Mouse (Mus musculus) intestine, embryonic 14.5 days (tissue): ENCODE data around the gene Fat4. TPM values are rescaled to one million over a fixed set of nuclear protein-coding genes. Genes with fewer than 3 reads are reported as not detected.

Experiments
- ATAC-seq: fragments of 200-750 bp; cut with Nextera tagmentation; replicated peaks from 2 replicates; pipeline ENCODE4 v1.8.0; 2017; ENCODE audit warnings: low read depth, moderate number of reproducible peaks, moderate TSS enrichment, moderate library complexity; ENCODE audit not compliant: low FRiP score, low TSS enrichment
- DNase-seq: peaks from one replicate; pipeline ENCODE4 v3.0.0-alpha.2; 2018; ENCODE audit warnings: low spot score
- H3K27ac ChIP-seq: fragments of 300-500 bp; sonication (generic); 2 replicates; pipeline ENCODE4 v1.5.1; 2014; ENCODE audit warnings: low read depth, mild to moderate bottlenecking, control low read depth
- H3K27me3 ChIP-seq: fragments of 300-500 bp; sonication (generic); replicated peaks from 2 replicates; pipeline ENCODE4 v1.6.1; 2014; ENCODE audit warnings: low read length, control low read depth; ENCODE audit not compliant: control insufficient read depth, insufficient read depth
- H3K36me3 ChIP-seq: fragments of 300-500 bp; sonication (generic); 2 replicates; pipeline ENCODE4 v1.6.1; 2014; ENCODE audit warnings: low read length, control low read depth; ENCODE audit not compliant: control insufficient read depth, insufficient read depth
- H3K4me1 ChIP-seq: fragments of 300-500 bp; sonication (generic); replicated peaks from 2 replicates; pipeline ENCODE4 v1.6.1; 2014; ENCODE audit warnings: low read length, control low read depth, mixed read lengths; ENCODE audit not compliant: control insufficient read depth, insufficient read depth
- H3K4me2 ChIP-seq: fragments of 300-500 bp; sonication (generic); 2 replicates; pipeline ENCODE4 v1.6.1; 2014; ENCODE audit warnings: low read length
- H3K4me3 ChIP-seq: fragments of 300-500 bp; sonication (generic); 2 replicates; pipeline ENCODE4 v1.5.1; 2014; ENCODE audit warnings: low read depth, low read length, control low read depth, mixed read lengths
- H3K9ac ChIP-seq: fragments of 300-500 bp; sonication (generic); 2 replicates; pipeline ENCODE4 v1.6.1; 2014; ENCODE audit warnings: mild to moderate bottlenecking, low read length
- H3K9me3 ChIP-seq: fragments of 300-500 bp; sonication (generic); 2 replicates; pipeline ENCODE4 v1.6.1; 2016; ENCODE audit warnings: low read length, control low read depth; ENCODE audit not compliant: control insufficient read depth
- WGBS: fragments of 180-500 bp; shearing (Covaris S2); extraction: QIAGEN DNeasy Blood & Tissue Kit; methylation state at CpG from one replicate; pipeline ENCODE4 v1.1.7; 2014; 5-methylcytosine and 5-hydroxymethylcytosine counted together
- polyA plus RNA-seq: library from polyadenylated mRNA; unstranded; fragments of >200 nt; fragmentation: Nextera tagmentation; extraction: Ambion mirVana; gene quantifications from 2 replicates; pipeline ENCODE4 v1.2.1, GENCODE M21; 2014

Fat4 gene
- polyA plus RNA-seq, 1 experiment from 2014 or later = 11.1 TPM

DNA sequence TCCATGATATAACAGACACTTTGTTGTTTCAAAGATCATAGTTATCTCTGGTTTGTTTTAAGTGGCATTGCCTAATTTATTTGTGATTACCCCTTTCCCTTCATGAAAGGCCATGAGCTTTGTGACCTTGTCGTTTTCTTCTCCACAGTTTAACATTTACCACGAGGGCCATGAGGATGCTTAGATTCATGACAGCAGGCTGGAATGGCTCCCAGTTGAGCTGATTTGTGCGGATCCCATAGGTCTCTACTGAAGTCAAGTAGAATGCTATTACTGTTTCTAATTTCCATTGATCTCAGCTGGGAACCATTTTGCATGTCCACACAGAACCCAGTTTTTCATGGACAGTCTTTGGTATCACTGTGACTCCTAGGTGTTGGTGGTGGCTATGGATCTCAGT is 67.5 kb downstream of the Fat4 start:
- Histone ChIP-seq H3K4me2 (no peak overlapping the region), H3K9me3 (no peaks in the 10 kb centered on the region), H3K4me3 (no peak overlapping the region), H3K27ac (no peak overlapping the region), H3K27me3 (no peaks in the 10 kb centered on the region), H3K4me1 (no peaks in the 10 kb centered on the region), H3K9ac (no peak overlapping the region), H3K36me3 (peaks cover 51% of the 10 kb centered on the region)
- no peak for ATAC-seq
- 52% methylated on average over 3 of the region's 3 CpGs for WGBS
- no peak for DNase-seq

DNA sequence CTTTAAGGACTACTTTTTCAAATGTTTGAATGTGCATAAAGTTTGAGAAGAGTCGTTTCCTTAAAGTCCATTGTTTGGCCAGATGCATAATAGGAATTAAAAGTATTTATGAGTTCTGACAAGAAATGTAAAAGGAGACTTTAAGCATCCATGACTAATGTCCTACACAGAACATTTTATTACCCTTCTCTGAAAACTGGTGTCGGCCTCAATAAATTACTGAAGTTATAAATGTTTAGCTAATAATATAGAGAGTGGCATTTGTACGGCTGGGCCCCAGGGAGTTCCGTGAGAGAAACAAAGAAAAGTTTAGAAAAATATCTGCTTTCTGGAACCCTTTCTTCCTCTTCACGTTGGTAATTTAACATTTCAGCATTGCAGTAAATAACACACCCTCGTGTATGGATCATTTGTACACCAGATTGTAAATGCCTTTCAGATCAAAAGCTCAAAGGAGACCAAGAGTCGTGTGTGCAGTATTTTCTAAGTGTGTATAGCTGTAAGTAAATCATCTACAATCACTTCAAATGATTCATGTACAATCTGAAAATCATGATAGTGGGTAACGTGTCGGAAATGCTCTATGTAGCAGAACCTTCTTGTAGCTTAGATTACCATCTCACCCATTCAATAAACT is 69.4 kb downstream of the Fat4 start:
- H3K27ac ChIP-seq = no peak overlapping the region
- 35% methylated on average over 9 of the region's 9 CpGs for WGBS
- H3K9me3 ChIP-seq = no peaks in the 10 kb centered on the region
- ATAC-seq = no peak
- H3K36me3 ChIP-seq = peaks cover 51% of the 10 kb centered on the region
- no peak for DNase-seq
- no peak overlapping the region for H3K4me2 ChIP-seq
- no peaks in the 10 kb centered on the region for H3K27me3 ChIP-seq
- no peak overlapping the region for H3K9ac ChIP-seq
- H3K4me3 ChIP-seq = no peak overlapping the region
- H3K4me1 ChIP-seq = no peaks in the 10 kb centered on the region

GRCm38 (mm10) chr3:38957186-38957585 is 70.4 kb downstream of the Fat4 start:
- 93% methylated on average over 11 of the region's 11 CpGs for WGBS
- ATAC-seq (no peak), DNase-seq (no peak)

DNA sequence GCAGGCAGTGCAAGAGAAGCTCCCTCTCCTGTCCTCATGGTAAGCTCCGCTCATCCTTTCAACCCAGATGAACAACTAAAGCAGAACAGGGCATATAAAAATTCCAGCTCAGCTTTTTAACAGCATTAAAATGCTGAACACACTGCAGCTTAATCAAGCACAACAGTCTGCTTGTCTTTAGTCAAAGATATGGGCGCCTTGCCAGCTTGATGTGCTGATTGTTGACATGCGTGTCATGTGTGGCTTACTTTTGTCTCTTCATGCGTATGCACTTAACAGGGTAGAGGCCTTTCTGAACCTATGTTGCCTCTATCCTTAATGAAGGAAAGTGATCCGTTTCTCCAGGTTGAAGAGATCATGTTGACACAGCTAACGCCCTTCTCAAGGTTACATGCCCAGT is 75.6 kb downstream of the Fat4 start:
- peaks cover 45% of the 10 kb centered on the region; the same call in 1 of the 2 replicates for H3K36me3 ChIP-seq
- WGBS = 82% methylated on average over 6 of the region's 6 CpGs
- ATAC-seq = no peak
- no peaks in the 10 kb centered on the region for H3K9me3 ChIP-seq
- no peak overlapping the region for H3K27ac ChIP-seq
- no peak overlapping the region for H3K4me3 ChIP-seq
- no peak for DNase-seq
- no peak overlapping the region for H3K9ac ChIP-seq
- H3K4me2 ChIP-seq = no peak overlapping the region
- no peaks in the 10 kb centered on the region for H3K4me1 ChIP-seq
- H3K27me3 ChIP-seq = no peaks in the 10 kb centered on the region

More at GRCm38 (mm10) chr3:38957186-38957585, 70.4 kb downstream of the Fat4 start:
- H3K27me3 ChIP-seq = no peaks in the 10 kb centered on the region
- no peak overlapping the region for H3K4me2 ChIP-seq
- H3K27ac ChIP-seq = no peak overlapping the region
- no peaks in the 10 kb centered on the region for H3K9me3 ChIP-seq
- no peak overlapping the region for H3K9ac ChIP-seq
- no peaks in the 10 kb centered on the region for H3K4me1 ChIP-seq
- peaks cover 56% of the 10 kb centered on the region for H3K36me3 ChIP-seq
- no peak overlapping the region for H3K4me3 ChIP-seq

GRCm38 (mm10) chr3:38967480-38967879 is 80.7 kb downstream of the Fat4 start:
- ATAC-seq (no peak), DNase-seq (no peak)
- H3K9ac ChIP-seq = no peak overlapping the region
- H3K27me3 ChIP-seq = no peaks in the 10 kb centered on the region
- H3K4me2 ChIP-seq = no peak overlapping the region
- no peak overlapping the region for H3K4me3 ChIP-seq
- no peaks in the 10 kb centered on the region for H3K4me1 ChIP-seq
- H3K36me3 ChIP-seq = peaks cover 35% of the 10 kb centered on the region
- no peaks in the 10 kb centered on the region for H3K9me3 ChIP-seq
- H3K27ac ChIP-seq = no peak overlapping the region

DNA sequence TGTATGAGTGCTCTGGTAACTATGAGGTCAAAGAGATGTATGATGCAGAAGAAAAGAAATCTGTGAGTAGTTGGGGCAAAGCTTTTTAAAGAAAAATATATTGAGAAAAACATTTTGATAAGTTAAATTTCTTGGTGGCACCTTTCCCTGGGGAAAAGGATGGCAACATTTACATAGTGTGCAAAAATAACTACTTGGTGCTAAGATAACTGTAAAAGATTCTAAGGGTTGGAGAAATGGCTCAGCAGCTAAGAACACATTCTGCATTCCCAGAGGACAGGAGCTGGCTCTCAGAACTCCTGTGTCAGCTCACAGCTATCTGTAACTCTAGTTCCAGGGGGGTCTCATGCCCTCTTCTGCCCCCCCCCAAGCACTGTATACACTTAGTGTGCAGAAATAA is 99.6 kb downstream of the Fat4 start:
- ATAC-seq = no peak
- H3K4me1 ChIP-seq = no peaks in the 10 kb centered on the region

GRCm38 (mm10) chr3:38989181-38989580 is 102.4 kb downstream of the Fat4 start:
- Histone ChIP-seq H3K4me3 (no peak overlapping the region), H3K36me3 (peaks cover 17% of the 10 kb centered on the region; the same call in 1 of the 2 replicates), H3K9ac (no peak overlapping the region), H3K4me2 (no peak overlapping the region), H3K4me1 (no peaks in the 10 kb centered on the region), H3K27me3 (no peaks in the 10 kb centered on the region), H3K27ac (no peak overlapping the region), H3K9me3 (no peaks in the 10 kb centered on the region)
- DNase-seq (no peak), ATAC-seq (no peak)
- WGBS = 49% methylated on average over 3 of the region's 3 CpGs

More for the DNA sequence above, 99.6 kb downstream of the Fat4 start:
- Histone ChIP-seq H3K36me3 (peaks cover 38% of the 10 kb centered on the region), H3K27ac (no peak overlapping the region), H3K27me3 (no peaks in the 10 kb centered on the region), H3K4me2 (no peak overlapping the region), H3K4me3 (no peak overlapping the region), H3K9ac (no peak overlapping the region), H3K9me3 (no peaks in the 10 kb centered on the region)
- DNase-seq = no peak

- H3K9me3 ChIP-seq = no peaks in the 10 kb centered on the region
- no peak overlapping the region for H3K4me2 ChIP-seq
- no peak overlapping the region for H3K9ac ChIP-seq
- H3K4me1 ChIP-seq = no peaks in the 10 kb centered on the region
- WGBS = 87% methylated on average over 3 of the region's 3 CpGs
- DNase-seq = no peak
- no peaks in the 10 kb centered on the region for H3K27me3 ChIP-seq
- peaks cover 74% of the 10 kb centered on the region for H3K36me3 ChIP-seq
- no peak for ATAC-seq
- no peak overlapping the region for H3K27ac ChIP-seq
- H3K4me3 ChIP-seq = no peak overlapping the region
Observed at GRCm38 (mm10) chr3:39000011-39000410, 113.3 kb downstream of the Fat4 start.

DNA sequence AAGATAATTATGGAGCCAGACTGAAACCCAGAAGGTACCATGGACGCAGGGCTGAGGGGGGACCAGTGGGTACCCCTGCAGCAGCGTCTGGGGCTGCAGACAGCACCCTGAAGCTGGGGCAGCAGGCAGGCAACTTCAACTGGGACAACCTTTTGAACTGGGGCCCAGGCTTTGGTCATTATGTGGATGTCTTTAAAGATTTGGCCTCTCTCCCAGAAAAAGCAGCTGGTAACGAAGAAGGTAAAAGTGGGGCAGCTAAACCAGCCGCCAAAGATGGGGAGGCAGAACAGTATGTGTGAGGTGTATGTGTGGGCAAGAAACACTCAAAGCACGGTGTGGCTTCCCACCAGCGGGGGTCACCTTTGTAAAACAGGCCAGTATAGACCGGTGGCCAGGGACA is 123.8 kb downstream of the Fat4 start:
- peaks cover 47% of the 10 kb centered on the region for H3K36me3 ChIP-seq
- WGBS = 88% methylated on average over 7 of the region's 7 CpGs
- no peak overlapping the region for H3K4me3 ChIP-seq
- ATAC-seq (no peak), DNase-seq (no peak)
- no peak overlapping the region for H3K27ac ChIP-seq
- no peak overlapping the region for H3K4me2 ChIP-seq
- H3K27me3 ChIP-seq = no peaks in the 10 kb centered on the region
- H3K9ac ChIP-seq = no peak overlapping the region
- no peaks in the 10 kb centered on the region for H3K4me1 ChIP-seq
- no peaks in the 10 kb centered on the region for H3K9me3 ChIP-seq
